Mouse (Mus musculus) lung, adult 2 months (tissue): Measurements from ENCODE around the gene Hist1h2af.

ENCODE experiments used
- CTCF ChIP-seq: fragments of 200-500 bp; IDR thresholded peaks from 2 replicates; pipeline ENCODE4 v1.5.1; 2011; ENCODE audit warnings: mild to moderate bottlenecking, low read length, control low read depth; ENCODE audit not compliant: insufficient read depth
- POLR2A ChIP-seq: fragments of 200-500 bp; IDR thresholded peaks from 2 replicates; pipeline ENCODE4 v1.6.1; 2011; ENCODE audit warnings: low read depth, mild to moderate bottlenecking, control low read depth, low read length, borderline replicate concordance; ENCODE audit errors: extremely low read depth

DNA sequence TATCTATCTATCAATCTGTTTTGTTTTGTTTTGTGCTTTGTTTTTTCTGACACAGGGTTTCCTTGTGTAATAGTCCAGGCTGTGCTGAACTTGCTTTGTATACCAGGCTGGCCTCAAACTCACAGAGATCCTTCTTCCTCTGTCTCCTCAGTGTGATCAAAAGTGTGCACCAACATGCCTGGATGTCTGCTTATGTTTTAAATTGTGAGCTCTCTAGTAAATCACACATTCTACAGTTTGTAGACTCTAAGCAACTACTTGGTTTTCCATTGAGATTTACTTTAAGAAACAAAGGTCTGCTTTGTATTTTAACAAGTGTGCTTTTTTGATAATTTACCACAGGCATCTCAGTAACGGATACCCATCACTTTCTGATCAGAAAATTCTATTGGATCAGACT is 44.1 kb downstream of the Hist1h2af start:
- no peak for TF ChIP-seq POLR2A
- no peak for TF ChIP-seq CTCF
